Mouse (Mus musculus) Patski (cell line): Measurements from ENCODE around the gene Phf21a. TPM values are rescaled to one million over a fixed set of nuclear protein-coding genes. Genes with fewer than 3 reads are reported as not detected.
"Not testable (repeated sequence)": the region's sequence is repeated elsewhere in the genome, so short reads cannot be mapped to it uniquely, and the experiment has no call there.

Experiments
- ATAC-seq: fragments of 100-300 bp; one replicate; pipeline ENCODE4 v1.8.0; 2021
- CTCF ChIA-PET: fragments of 350-600 bp; sonication (Branson Sonifier 250); formaldehyde crosslinking; loops from one replicate; lab custom pipeline; 2022; ENCODE audit warnings: inconsistent platforms; lab: Charles Lee
- POLR2A ChIA-PET: fragments of 350-600 bp; sonication (Branson Sonifier 250); formaldehyde crosslinking; loops from one replicate; lab custom pipeline; 2022; ENCODE audit warnings: antibody characterized with exemption, inconsistent platforms; lab: Charles Lee
- DNase-seq: peaks from one replicate; pipeline ENCODE4 v3.0.0-alpha.2; 2011; ENCODE audit warnings: low read depth, low spot score
- H3K27me3 ChIP-seq: fragments of 371-371 bp; one replicate; pipeline ENCODE4 v1.5.1; 2021
- CTCF ChIP-seq: fragments of 100-300 bp; IDR thresholded peaks from one replicate; pipeline ENCODE4 v1.5.1; 2021
- in situ Hi-C: fragments of 300-500 bp; cut with MboI; formaldehyde crosslinking; loops from 3 replicates; pipeline ENCODE4 v1.11.1; 2018; ENCODE audit warnings: low pct_unique_long_range_greater_than_20kb, mixed read lengths
- polyA plus RNA-seq: library from polyadenylated mRNA; unstranded; gene quantifications from one replicate; pipeline ENCODE4 v1.2.3, GENCODE M21; 2021

Gene Phf21a
- polyA plus RNA-seq, 1 experiment from 2014 or later, result 69.9 TPM

DNA sequence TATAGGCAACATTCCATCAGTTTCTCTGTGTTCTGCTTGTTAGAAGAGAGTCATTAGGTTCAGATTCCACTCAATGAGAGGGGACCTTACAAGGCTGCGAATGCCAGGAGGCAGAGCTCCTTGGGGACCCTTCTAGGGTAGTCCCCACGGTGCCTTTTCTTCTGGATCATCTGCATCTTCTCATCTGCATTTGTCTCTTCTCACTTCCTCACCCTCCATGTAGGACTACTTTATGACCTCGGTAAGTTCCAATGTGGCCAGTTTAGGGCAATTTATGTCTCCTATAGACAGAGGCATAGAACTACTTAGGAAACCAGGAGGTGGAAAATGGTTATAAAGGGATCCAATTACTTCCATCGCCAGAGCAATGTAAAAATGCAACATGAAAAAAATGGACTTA lies 21.8 kb upstream of the Phf21a start:
- ChIA-PET CTCF (no interaction called here), POLR2A (interaction anchor here (0.6 kb wide), 1 partner anchor 89 kb away, joined by 3 read pairs; no protein-coding TSS in a partner anchor)
- DNase-seq, result no peak
- in situ Hi-C loops, result no loop called here
- peaks cover 5% of the 10 kb centered on the region for H3K27me3 ChIP-seq
- ATAC-seq, result no peak
- TF ChIP-seq CTCF, result no peak

DNA sequence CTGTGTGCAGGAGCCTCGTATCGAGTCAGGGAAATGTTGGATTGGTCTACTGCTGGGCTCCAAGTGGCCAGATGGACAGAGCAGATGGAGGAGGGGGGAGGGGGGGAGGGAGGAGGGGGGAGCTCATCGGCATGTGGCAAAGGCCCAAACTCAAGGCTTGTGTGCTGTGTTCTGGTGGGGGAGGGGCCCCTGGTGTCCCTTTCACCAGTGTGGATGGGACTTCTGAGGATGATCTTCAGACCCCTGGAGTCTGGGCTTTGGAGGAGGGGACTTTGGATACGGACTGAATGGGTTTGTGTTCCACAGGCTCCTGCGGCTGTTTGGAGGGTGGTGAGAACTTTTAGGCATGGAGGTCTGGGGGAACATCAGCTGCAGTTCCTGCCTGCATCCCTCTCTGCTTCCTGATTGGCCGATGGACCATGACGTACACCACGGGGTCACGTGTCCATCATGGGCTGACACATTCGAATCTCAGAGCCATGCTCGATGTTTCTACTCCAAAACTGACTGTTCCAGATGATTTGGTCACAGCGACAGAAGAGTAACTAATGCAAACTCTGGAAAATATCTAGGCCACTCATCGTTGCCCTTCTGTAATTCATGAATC lies 16.7 kb upstream of the Phf21a start:
- in situ Hi-C loops, result no loop called here
- H3K27me3 ChIP-seq, result peaks cover 3% of the 10 kb centered on the region
- CTCF ChIA-PET, result no interaction called here
- TF ChIP-seq CTCF, result no peak
- no peak for DNase-seq
- ATAC-seq, result no peak
- POLR2A ChIA-PET, result no interaction called here

DNA sequence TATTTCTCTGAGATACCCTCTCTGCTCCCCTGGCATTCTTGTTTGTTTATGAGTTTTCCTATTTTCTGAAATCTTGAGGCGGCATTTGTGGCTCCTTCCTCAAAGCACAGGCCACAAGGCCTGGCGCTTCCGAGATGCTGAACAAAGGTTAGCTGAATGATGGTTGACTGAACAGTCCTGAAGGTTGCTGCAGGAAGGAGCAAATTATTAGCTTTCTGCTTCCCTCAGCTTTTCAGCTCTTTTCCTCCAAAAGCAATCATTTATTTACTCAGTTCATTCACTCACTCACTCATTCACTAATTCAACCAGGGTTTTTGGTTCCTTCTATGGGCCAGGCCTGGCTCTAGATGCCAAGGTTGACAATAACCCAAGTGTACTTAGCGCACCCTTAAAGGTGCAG lies 10.7 kb upstream of the Phf21a start:
- CTCF ChIA-PET, result no interaction called here
- DNase-seq, result no peak
- no peak for ATAC-seq
- no peak for TF ChIP-seq CTCF
- in situ Hi-C loops, result no loop called here
- POLR2A ChIA-PET, result no interaction called here
- no peaks in the 10 kb centered on the region for H3K27me3 ChIP-seq

DNA sequence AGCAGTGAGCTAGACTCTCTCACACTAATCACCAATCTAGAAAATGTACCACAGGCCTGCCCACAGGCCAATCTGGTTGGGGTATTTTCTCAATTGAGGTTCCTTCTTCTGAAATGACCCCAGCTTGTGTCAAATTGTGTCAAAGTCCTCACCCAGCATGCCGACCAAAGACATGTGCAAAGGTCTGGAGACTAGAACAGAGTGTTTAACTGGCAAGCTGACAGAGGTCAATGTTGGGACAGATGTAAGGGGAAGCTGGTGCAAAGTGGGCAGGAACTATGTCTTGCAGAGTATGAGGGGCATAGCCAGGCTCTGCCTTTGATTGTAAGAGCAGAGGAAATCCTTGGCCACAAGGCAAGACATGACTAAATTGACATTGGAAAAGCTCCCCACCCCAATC lies 7.2 kb upstream of the Phf21a start:
- no peak for TF ChIP-seq CTCF
- in situ Hi-C loops, result no loop called here
- no peak for DNase-seq
- ChIA-PET POLR2A (no interaction called here), CTCF (no interaction called here)
- H3K27me3 ChIP-seq, result no peaks in the 10 kb centered on the region
- ATAC-seq, result no peak

DNA sequence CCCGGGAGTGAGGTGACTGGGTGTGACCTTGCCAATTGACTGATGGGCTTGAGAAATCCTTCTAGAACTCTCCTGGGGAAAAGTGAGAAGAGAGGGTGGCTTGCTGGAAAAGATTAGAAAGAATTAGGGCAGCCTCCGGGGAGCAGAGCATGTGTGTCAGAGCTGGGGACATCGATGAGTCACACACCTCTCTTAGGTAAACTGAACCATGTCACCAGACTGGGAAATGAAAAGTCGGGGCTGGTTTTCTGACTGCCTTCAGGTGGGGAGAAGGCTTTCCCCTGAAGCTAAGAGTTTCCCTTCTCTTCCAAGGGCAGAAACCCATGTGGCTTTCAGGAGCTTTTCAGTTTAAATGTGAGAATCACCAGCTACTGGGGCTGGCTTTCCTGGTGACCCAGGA lies 5.9 kb upstream of the Phf21a start:
- no peaks in the 10 kb centered on the region for H3K27me3 ChIP-seq
- POLR2A ChIA-PET, result no interaction called here
- no peak for TF ChIP-seq CTCF
- in situ Hi-C loops, result no loop called here
- no peak for ATAC-seq
- CTCF ChIA-PET, result interaction anchor here (0.9 kb wide), 1 partner anchor 14 kb away, joined by 3 read pairs; no protein-coding TSS in a partner anchor
- DNase-seq, result no peak

DNA sequence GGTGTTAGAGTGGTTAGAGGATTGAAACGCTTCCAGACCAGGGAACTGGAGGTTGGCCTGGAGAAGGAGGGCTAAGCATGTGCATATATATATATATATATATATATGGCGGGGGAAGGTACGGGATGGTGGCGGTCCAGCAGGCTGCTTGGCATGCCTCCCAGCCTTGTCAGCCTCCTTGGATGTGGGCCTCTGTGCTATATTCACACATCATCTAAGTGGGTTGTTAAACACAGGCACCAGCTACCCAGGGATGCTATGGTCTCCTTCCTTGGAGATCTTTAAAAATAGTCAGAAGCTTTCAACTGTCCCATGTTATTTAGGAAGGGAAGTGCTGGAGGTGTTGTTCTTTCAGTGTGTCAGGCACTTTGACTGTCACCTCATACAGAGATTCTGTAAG lies 3.1 kb upstream of the Phf21a start:
- H3K27me3 ChIP-seq, result peaks cover 5% of the 10 kb centered on the region
- DNase-seq (no peak), ATAC-seq (no peak)
- in situ Hi-C loops, result no loop called here
- ChIA-PET CTCF (no interaction called here), POLR2A (no interaction called here)
- no peak for TF ChIP-seq CTCF

DNA sequence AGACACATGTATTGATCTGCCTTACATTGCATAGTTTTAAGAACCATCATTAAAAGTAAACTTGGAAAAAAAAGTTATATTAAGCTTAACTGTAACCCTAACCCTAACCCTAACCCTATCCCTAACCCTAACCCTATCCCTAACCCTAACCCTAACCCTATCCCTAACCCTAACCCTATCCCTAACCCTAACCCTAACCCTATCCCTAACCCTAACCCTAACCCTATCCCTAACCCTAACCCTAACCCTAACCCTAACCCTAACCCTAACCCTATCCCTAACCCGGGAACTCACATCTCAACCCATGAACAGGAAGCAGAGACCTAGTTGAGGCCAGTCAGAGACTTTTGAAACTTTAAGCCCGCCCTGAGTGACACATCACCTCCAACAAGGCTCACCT lies 586 bp downstream of the Phf21a start:
- ATAC-seq, CTCF ChIA-PET, POLR2A ChIA-PET: not testable (repeated sequence)

DNA sequence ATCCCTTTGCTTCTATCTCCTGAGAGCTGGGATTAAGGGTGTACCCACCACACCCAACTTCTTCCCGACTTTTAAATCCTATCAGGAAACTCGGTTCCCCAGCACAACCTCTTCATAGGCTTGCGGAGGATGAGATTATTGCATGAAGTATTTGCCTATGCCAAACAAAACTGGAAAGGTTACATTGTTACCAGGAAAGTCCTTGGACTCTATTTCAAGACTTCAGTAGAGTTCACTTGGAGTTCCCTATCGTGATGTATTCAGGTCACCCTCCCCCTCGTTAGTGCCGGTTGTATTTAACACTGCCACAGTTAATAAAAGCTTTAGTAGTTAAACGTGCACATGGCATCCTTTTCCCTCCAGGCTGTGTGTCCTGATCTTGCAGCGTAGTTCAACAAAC lies 1.2 kb downstream of the Phf21a start:
- CTCF ChIA-PET, result no interaction called here
- in situ Hi-C loops, result no loop called here
- POLR2A ChIA-PET, result no interaction called here
- H3K27me3 ChIP-seq, result peaks cover 5% of the 10 kb centered on the region
- ATAC-seq (no peak), DNase-seq (no peak)
- no peak for TF ChIP-seq CTCF

More for the DNA sequence above, 586 bp downstream of the Phf21a start:
- DNase-seq, in situ Hi-C loops, H3K27me3 ChIP-seq: not testable (repeated sequence)

DNA sequence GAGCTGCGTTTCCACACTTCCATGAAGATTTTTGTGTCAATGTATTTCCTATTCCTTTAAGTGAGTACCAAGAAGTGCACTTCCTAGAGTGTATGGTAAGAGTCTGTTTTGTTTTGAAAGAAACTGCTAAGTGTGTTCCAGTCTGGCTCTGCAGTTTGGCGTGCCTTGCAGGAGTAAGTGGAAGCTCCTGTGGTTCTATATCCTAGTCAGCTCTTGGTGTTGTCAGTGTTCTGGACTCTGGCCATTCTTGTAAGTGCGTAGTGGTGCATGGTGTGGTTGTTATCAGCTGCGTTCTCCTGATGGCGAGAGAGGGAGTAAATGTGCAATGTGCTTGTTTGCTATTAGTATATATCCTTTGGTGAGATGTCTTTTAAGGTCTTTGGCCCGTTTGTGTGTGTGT lies 7.9 kb downstream of the Phf21a start:
- in situ Hi-C loops, result no loop called here
- no peak for DNase-seq

DNA sequence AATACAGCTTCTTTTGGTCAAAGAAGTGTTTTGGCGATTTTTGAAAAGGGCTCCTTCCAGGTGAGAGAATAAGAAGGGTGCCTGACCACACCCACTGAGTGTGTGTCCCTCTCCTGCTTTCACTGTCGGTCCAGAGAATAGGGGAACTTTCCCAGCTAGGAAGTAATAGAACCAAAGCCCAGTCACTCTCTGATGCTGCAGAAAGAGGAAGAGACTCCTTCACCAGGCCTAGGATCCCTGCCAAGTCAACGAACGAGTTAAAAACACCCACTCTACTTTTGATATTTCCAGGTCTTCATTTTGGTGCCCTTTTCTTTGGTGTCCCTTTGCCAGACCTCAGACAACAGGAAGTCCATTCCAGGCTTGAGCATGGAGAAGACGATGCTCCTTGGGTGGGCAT lies 31.6 kb downstream of the Phf21a start:
- H3K27me3 ChIP-seq, result peaks cover 17% of the 10 kb centered on the region
- ChIA-PET CTCF (no interaction called here), POLR2A (no interaction called here)
- no peak for TF ChIP-seq CTCF
- in situ Hi-C loops, result no loop called here
- DNase-seq (no peak), ATAC-seq (no peak)

More for the DNA sequence above, 7.9 kb downstream of the Phf21a start:
- ChIA-PET POLR2A (no interaction called here), CTCF (interaction anchor here (1.7 kb wide), 1 partner anchor 14 kb away, joined by 3 read pairs; no protein-coding TSS in a partner anchor)
- H3K27me3 ChIP-seq, result no peaks in the 10 kb centered on the region
- TF ChIP-seq CTCF, result no peak
- ATAC-seq, result no peak

DNA sequence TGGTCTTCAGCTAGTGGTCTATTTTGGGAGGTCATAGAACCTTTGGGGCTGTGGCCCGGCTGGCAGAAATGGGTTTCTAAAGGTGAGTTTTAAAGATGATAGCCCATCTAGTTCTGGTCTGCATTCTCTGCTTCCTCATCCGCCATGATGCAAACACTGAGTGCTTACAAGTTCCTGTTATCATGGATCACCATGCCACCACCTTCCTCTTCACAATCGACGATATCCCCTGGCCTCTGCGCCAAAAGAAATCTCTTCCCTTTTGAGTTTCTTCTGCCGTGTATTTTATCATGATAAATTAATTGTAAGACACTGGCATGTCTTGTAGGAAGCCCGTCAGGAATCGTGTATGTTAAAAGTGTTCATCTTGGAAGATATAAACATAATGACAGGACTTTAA lies 32.4 kb downstream of the Phf21a start:
- in situ Hi-C loops, result no loop called here
- ChIA-PET POLR2A (no interaction called here), CTCF (no interaction called here)
- ATAC-seq, result no peak
- H3K27me3 ChIP-seq, result peaks cover 16% of the 10 kb centered on the region
- no peak for TF ChIP-seq CTCF
- no peak for DNase-seq

DNA sequence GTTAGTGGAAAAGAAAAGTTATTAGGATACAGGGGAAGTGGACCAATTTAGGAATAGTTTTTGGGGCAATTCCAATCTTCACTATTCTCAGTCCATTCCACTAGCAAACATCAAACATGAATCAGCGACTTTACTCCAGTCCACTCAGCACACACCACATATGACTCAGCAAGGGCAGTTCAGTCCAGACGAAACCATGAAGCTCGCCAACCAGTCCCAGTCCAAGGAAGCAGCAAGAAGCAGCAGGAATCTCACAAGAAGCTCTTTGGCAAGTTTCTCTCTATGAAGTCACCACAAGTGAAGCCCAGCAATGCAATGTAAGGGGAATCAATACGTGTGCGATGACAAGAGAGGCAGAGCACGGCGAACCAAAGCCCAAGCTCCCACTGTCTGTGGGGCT lies 37.2 kb downstream of the Phf21a start:
- POLR2A ChIA-PET, result interaction anchor here (1.2 kb wide), 1 partner anchor 8 kb away, joined by 4 read pairs; no protein-coding TSS in a partner anchor
- no peak for TF ChIP-seq CTCF
- no peak for ATAC-seq
- in situ Hi-C loops, result no loop called here
- peaks cover 30% of the 10 kb centered on the region for H3K27me3 ChIP-seq
- CTCF ChIA-PET, result no interaction called here
- no peak for DNase-seq
